Mouse (Mus musculus): ENCODE data around the gene Olfr1130. TPM values are rescaled to one million over a fixed set of nuclear protein-coding genes. Genes with fewer than 3 reads are reported as not detected.

The Olfr1130 gene
- not detected for polyA plus RNA-seq (2015; fragmentation: Illumina TruSeq; extraction: RNeasy Lipid Tissue Mini Kit (QIAGEN cat#74804); ENCODE audit: insufficient read depth, low replicate concordance)

GRCm38 (mm10) chr2:87605912-87606311 lies at the start of gene Olfr1130:
Gene Olfr1130 (plus strand): TSS chr2:87606212.

GRCm38 (mm10) chr2:87573602-87574001 lies 32.4 kb upstream of the Olfr1130 start, which contains the start of gene Olfr1129:
Gene Olfr1129 (plus strand): TSS chr2:87573902.

GRCm38 (mm10) chr2:87626804-87627203 lies 20.8 kb downstream of the Olfr1130 start, which contains the start of gene Olfr1131:
Gene Olfr1131 (plus strand): TSS chr2:87627104.

GRCm38 (mm10) chr2:87637435-87637834 lies 31.4 kb downstream of the Olfr1130 start, which contains the start of gene Olfr1132:
Gene Olfr1132 (minus strand): TSS chr2:87637535.

GRCm38 (mm10) chr2:87647274-87647673 lies 41.3 kb downstream of the Olfr1130 start, which contains the start of gene Olfr1133:
Gene Olfr1133 (minus strand): TSS chr2:87647374.

GRCm38 (mm10) chr2:87658360-87658759 lies 52.3 kb downstream of the Olfr1130 start, which contains the start of gene Olfr1134:
Gene Olfr1134 (minus strand): TSS chr2:87658460.

Other genes starting within 250 kb of the Olfr1130 start
- gene Olfr1121, start 236.3 kb upstream of the Olfr1130 start, polyA plus RNA-seq (2015; fragmentation: Illumina TruSeq; extraction: RNeasy Lipid Tissue Mini Kit (QIAGEN cat#74804); ENCODE audit: insufficient read depth, low replicate concordance), result not detected
- gene Olfr1122, start 220.4 kb upstream of the Olfr1130 start, polyA plus RNA-seq (2015; fragmentation: Illumina TruSeq; extraction: RNeasy Lipid Tissue Mini Kit (QIAGEN cat#74804); ENCODE audit: insufficient read depth, low replicate concordance), result not detected
- not detected for gene Olfr1123, start 189.6 kb upstream of the Olfr1130 start, polyA plus RNA-seq (2015; fragmentation: Illumina TruSeq; extraction: RNeasy Lipid Tissue Mini Kit (QIAGEN cat#74804); ENCODE audit: insufficient read depth, low replicate concordance)
- not detected for gene Olfr1124, start 175.9 kb upstream of the Olfr1130 start, polyA plus RNA-seq (2015; fragmentation: Illumina TruSeq; extraction: RNeasy Lipid Tissue Mini Kit (QIAGEN cat#74804); ENCODE audit: insufficient read depth, low replicate concordance)
- not detected for gene Olfr1126, start 152.2 kb upstream of the Olfr1130 start, polyA plus RNA-seq (2015; fragmentation: Illumina TruSeq; extraction: RNeasy Lipid Tissue Mini Kit (QIAGEN cat#74804); ENCODE audit: insufficient read depth, low replicate concordance)
- gene Pramel7, start 109.1 kb upstream of the Olfr1130 start, polyA plus RNA-seq (2015; fragmentation: Illumina TruSeq; extraction: RNeasy Lipid Tissue Mini Kit (QIAGEN cat#74804); ENCODE audit: insufficient read depth, low replicate concordance), result not detected
- gene Pramel6, start 99.6 kb upstream of the Olfr1130 start, polyA plus RNA-seq (2015; fragmentation: Illumina TruSeq; extraction: RNeasy Lipid Tissue Mini Kit (QIAGEN cat#74804); ENCODE audit: insufficient read depth, low replicate concordance), result not detected
- gene Olfr153, start 74.4 kb upstream of the Olfr1130 start, polyA plus RNA-seq (2015; fragmentation: Illumina TruSeq; extraction: RNeasy Lipid Tissue Mini Kit (QIAGEN cat#74804); ENCODE audit: insufficient read depth, low replicate concordance), result not detected
- not detected for gene Olfr1128, start 60.7 kb upstream of the Olfr1130 start, polyA plus RNA-seq (2015; fragmentation: Illumina TruSeq; extraction: RNeasy Lipid Tissue Mini Kit (QIAGEN cat#74804); ENCODE audit: insufficient read depth, low replicate concordance)
- gene Olfr1129, start 32.3 kb upstream of the Olfr1130 start, polyA plus RNA-seq (2015; fragmentation: Illumina TruSeq; extraction: RNeasy Lipid Tissue Mini Kit (QIAGEN cat#74804); ENCODE audit: insufficient read depth, low replicate concordance), result not detected
- gene Olfr1131, start 20.9 kb downstream of the Olfr1130 start, polyA plus RNA-seq (2015; fragmentation: Illumina TruSeq; extraction: RNeasy Lipid Tissue Mini Kit (QIAGEN cat#74804); ENCODE audit: insufficient read depth, low replicate concordance), result not detected
- not detected for gene Olfr1132, start 31.3 kb downstream of the Olfr1130 start, polyA plus RNA-seq (2015; fragmentation: Illumina TruSeq; extraction: RNeasy Lipid Tissue Mini Kit (QIAGEN cat#74804); ENCODE audit: insufficient read depth, low replicate concordance)
- gene Olfr1133, start 41.2 kb downstream of the Olfr1130 start, polyA plus RNA-seq (2015; fragmentation: Illumina TruSeq; extraction: RNeasy Lipid Tissue Mini Kit (QIAGEN cat#74804); ENCODE audit: insufficient read depth, low replicate concordance), result not detected
- not detected for gene Olfr1134, start 52.2 kb downstream of the Olfr1130 start, polyA plus RNA-seq (2015; fragmentation: Illumina TruSeq; extraction: RNeasy Lipid Tissue Mini Kit (QIAGEN cat#74804); ENCODE audit: insufficient read depth, low replicate concordance)
- not detected for gene Olfr1135, start 67.5 kb downstream of the Olfr1130 start, polyA plus RNA-seq (2015; fragmentation: Illumina TruSeq; extraction: RNeasy Lipid Tissue Mini Kit (QIAGEN cat#74804); ENCODE audit: insufficient read depth, low replicate concordance)
- gene Olfr1136, start 87.7 kb downstream of the Olfr1130 start, polyA plus RNA-seq (2015; fragmentation: Illumina TruSeq; extraction: RNeasy Lipid Tissue Mini Kit (QIAGEN cat#74804); ENCODE audit: insufficient read depth, low replicate concordance), result not detected
- not detected for gene Olfr1137, start 107.0 kb downstream of the Olfr1130 start, polyA plus RNA-seq (2015; fragmentation: Illumina TruSeq; extraction: RNeasy Lipid Tissue Mini Kit (QIAGEN cat#74804); ENCODE audit: insufficient read depth, low replicate concordance)
- gene Olfr1138, start 133.8 kb downstream of the Olfr1130 start, polyA plus RNA-seq (2015; fragmentation: Illumina TruSeq; extraction: RNeasy Lipid Tissue Mini Kit (QIAGEN cat#74804); ENCODE audit: insufficient read depth, low replicate concordance), result not detected
- not detected for gene Olfr1140, start 137.5 kb downstream of the Olfr1130 start, polyA plus RNA-seq (2015; fragmentation: Illumina TruSeq; extraction: RNeasy Lipid Tissue Mini Kit (QIAGEN cat#74804); ENCODE audit: insufficient read depth, low replicate concordance)
- not detected for gene Olfr1141, start 147.8 kb downstream of the Olfr1130 start, polyA plus RNA-seq (2015; fragmentation: Illumina TruSeq; extraction: RNeasy Lipid Tissue Mini Kit (QIAGEN cat#74804); ENCODE audit: insufficient read depth, low replicate concordance)
- not detected for gene Olfr152, start 173.3 kb downstream of the Olfr1130 start, polyA plus RNA-seq (2015; fragmentation: Illumina TruSeq; extraction: RNeasy Lipid Tissue Mini Kit (QIAGEN cat#74804); ENCODE audit: insufficient read depth, low replicate concordance)
- not detected for gene Olfr1143, start 194.4 kb downstream of the Olfr1130 start, polyA plus RNA-seq (2015; fragmentation: Illumina TruSeq; extraction: RNeasy Lipid Tissue Mini Kit (QIAGEN cat#74804); ENCODE audit: insufficient read depth, low replicate concordance)
- gene Olfr1145, start 203.6 kb downstream of the Olfr1130 start, polyA plus RNA-seq (2015; fragmentation: Illumina TruSeq; extraction: RNeasy Lipid Tissue Mini Kit (QIAGEN cat#74804); ENCODE audit: insufficient read depth, low replicate concordance), result not detected
- gene Olfr1148, start 224.3 kb downstream of the Olfr1130 start, polyA plus RNA-seq (2015; fragmentation: Illumina TruSeq; extraction: RNeasy Lipid Tissue Mini Kit (QIAGEN cat#74804); ENCODE audit: insufficient read depth, low replicate concordance), result not detected
- gene Olfr1150-ps1, start 237.8 kb downstream of the Olfr1130 start, polyA plus RNA-seq (2015; fragmentation: Illumina TruSeq; extraction: RNeasy Lipid Tissue Mini Kit (QIAGEN cat#74804); ENCODE audit: insufficient read depth, low replicate concordance), result not detected
- gene Olfr1151, start 249.7 kb downstream of the Olfr1130 start, polyA plus RNA-seq (2015; fragmentation: Illumina TruSeq; extraction: RNeasy Lipid Tissue Mini Kit (QIAGEN cat#74804); ENCODE audit: insufficient read depth, low replicate concordance), result not detected